ENCODE assay signal across 8 mouse cellular contexts in genomic region chrX:77810608-77811206, GRCm38 (mm10). TPM values are rescaled to one million over a fixed set of nuclear protein-coding genes. Genes with fewer than 3 reads are reported as not detected.
DNase-seq lines count a peak whose midpoint lies in the region; ATAC-seq lines count a peak whose summit lies in the region.

No protein-coding gene starts in this region.

- H3K9me3 ChIP-seq in embryonic facial prominence, embryonic 13.5 days = no peaks in the 10 kb centered on the region
- no peaks in the 10 kb centered on the region for H3K9me3 ChIP-seq in heart, embryonic 11.5 days (replicated peaks; ENCODE audit: control insufficient read depth, low read length)
- H3K9me3 ChIP-seq in kidney, embryonic 14.5 days (ENCODE audit: control insufficient read depth, low read length) = no peaks in the 10 kb centered on the region
- H3K9me3 ChIP-seq in limb, embryonic 13.5 days = no peaks in the 10 kb centered on the region
- H3K9me3 ChIP-seq in midbrain, embryonic 13.5 days = no peaks in the 10 kb centered on the region

- H3K9ac ChIP-seq in embryonic facial prominence, embryonic 13.5 days = peak overlapping the region; percentile 55; the same call in 1 of the 2 replicates
- peak overlapping the region; percentile 43; the same call in 1 of the 2 replicates for H3K9ac ChIP-seq in heart, embryonic 11.5 days (ENCODE audit: low read depth, low read length)
- H3K9ac ChIP-seq in kidney, embryonic 14.5 days (ENCODE audit: low read depth, low read length) = peak overlapping the region; percentile 12; the same call in 1 of the 2 replicates
- peak overlapping the region; percentile 35; the same call in 1 of the 2 replicates for H3K9ac ChIP-seq in limb, embryonic 13.5 days
- H3K9ac ChIP-seq in midbrain, embryonic 13.5 days (replicated peaks) = 0 out of 2 replicates have a peak overlapping the region, but pooled peaks have one; percentile 25

- no peaks in the 10 kb centered on the region for H3K36me3 ChIP-seq in embryonic facial prominence, embryonic 13.5 days
- no peaks in the 10 kb centered on the region for H3K36me3 ChIP-seq in heart, embryonic 11.5 days (ENCODE audit: control insufficient read depth, insufficient read depth, low read length)
- no peaks in the 10 kb centered on the region for H3K36me3 ChIP-seq in kidney, embryonic 14.5 days (ENCODE audit: control insufficient read depth, insufficient read depth, low read length)
- H3K36me3 ChIP-seq in limb, embryonic 13.5 days = no peaks in the 10 kb centered on the region
- no peaks in the 10 kb centered on the region for H3K36me3 ChIP-seq in midbrain, embryonic 13.5 days

- peak overlapping the region; percentile 42 for H3K4me3 ChIP-seq in embryonic facial prominence, embryonic 13.5 days
- H3K4me3 ChIP-seq in heart, embryonic 11.5 days (ENCODE audit: low read depth, low read length) = peak overlapping the region; percentile 36
- peak overlapping the region; percentile 38 for H3K4me3 ChIP-seq in kidney, embryonic 14.5 days (ENCODE audit: low read length)
- peak overlapping the region; percentile 43 for H3K4me3 ChIP-seq in limb, embryonic 13.5 days
- peak overlapping the region; percentile 38 for H3K4me3 ChIP-seq in midbrain, embryonic 13.5 days (replicated peaks)

- peak overlapping the region; percentile 58; the same call in 1 of the 2 replicates for H3K27ac ChIP-seq in embryonic facial prominence, embryonic 13.5 days
- peak overlapping the region; percentile 50; the same call in 1 of the 2 replicates for H3K27ac ChIP-seq in heart, embryonic 11.5 days (ENCODE audit: low read depth, low read length)
- 0 out of 2 replicates have a peak overlapping the region, but pooled peaks have one; percentile 30 for H3K27ac ChIP-seq in kidney, embryonic 14.5 days (ENCODE audit: low read depth, low read length)
- peak overlapping the region; percentile 39; the same call in 1 of the 2 replicates for H3K27ac ChIP-seq in limb, embryonic 13.5 days
- H3K27ac ChIP-seq in midbrain, embryonic 13.5 days = peak overlapping the region; percentile 64; the same call in 1 of the 2 replicates

- DNase-seq in A20 (ENCODE audit: low read depth, low spot score) = peak; percentile 20
- DNase-seq in adrenal gland, postnatal 25 days = peak; percentile 39
- DNase-seq in spleen, postnatal 10 days (ENCODE audit: low spot score in 2 of 2) = peak; percentile 20 to 40

- no peaks in the 10 kb centered on the region for H3K27me3 ChIP-seq in embryonic facial prominence, embryonic 13.5 days
- H3K27me3 ChIP-seq in heart, embryonic 11.5 days (ENCODE audit: control insufficient read depth, insufficient read depth, low read length) = no peaks in the 10 kb centered on the region
- no peaks in the 10 kb centered on the region for H3K27me3 ChIP-seq in kidney, embryonic 14.5 days (ENCODE audit: control insufficient read depth, insufficient read depth, low read length)
- no peaks in the 10 kb centered on the region for H3K27me3 ChIP-seq in limb, embryonic 13.5 days
- H3K27me3 ChIP-seq in midbrain, embryonic 13.5 days = no peaks in the 10 kb centered on the region

- H3K4me1 ChIP-seq in embryonic facial prominence, embryonic 13.5 days = no peaks in the 10 kb centered on the region
- no peaks in the 10 kb centered on the region for H3K4me1 ChIP-seq in heart, embryonic 11.5 days (ENCODE audit: control insufficient read depth, insufficient read depth, low read length)
- H3K4me1 ChIP-seq in kidney, embryonic 14.5 days (ENCODE audit: control insufficient read depth, insufficient read depth, low read length) = no peaks in the 10 kb centered on the region
- no peaks in the 10 kb centered on the region for H3K4me1 ChIP-seq in limb, embryonic 13.5 days
- H3K4me1 ChIP-seq in midbrain, embryonic 13.5 days (replicated peaks) = no peaks in the 10 kb centered on the region

- ATAC-seq in embryonic facial prominence, embryonic 13.5 days (ENCODE audit: insufficient number of reproducible peaks, insufficient read depth, low FRiP score, low TSS enrichment, low read depth) = no peak
- ATAC-seq in heart, embryonic 11.5 days (replicated peaks; ENCODE audit: insufficient number of reproducible peaks, low FRiP score, low TSS enrichment) = peak; percentile 63
- peak; percentile 93 for ATAC-seq in kidney, embryonic 14.5 days (ENCODE audit: low FRiP score, low TSS enrichment)
- peak; percentile 87 for ATAC-seq in limb, embryonic 13.5 days (ENCODE audit: low FRiP score, low read depth)
- ATAC-seq in midbrain, embryonic 13.5 days = peak; percentile 91

- 27% methylated on average over 17 of the region's 17 CpGs for WGBS in embryonic facial prominence, embryonic 13.5 days
- WGBS in heart, embryonic 11.5 days (ENCODE audit: insufficient replicate concordance) = 22% methylated on average over 17 of the region's 17 CpGs
- WGBS in kidney, embryonic 14.5 days = 28% methylated on average over 17 of the region's 17 CpGs
- WGBS in limb, embryonic 13.5 days = 13% methylated on average over 17 of the region's 17 CpGs
- WGBS in midbrain, embryonic 13.5 days = 28% methylated on average over 17 of the region's 17 CpGs

- peak overlapping the region; percentile 53 for H3K4me2 ChIP-seq in embryonic facial prominence, embryonic 13.5 days
- H3K4me2 ChIP-seq in heart, embryonic 11.5 days = peak overlapping the region; percentile 47
- peak overlapping the region; percentile 19; the same call in 1 of the 2 replicates for H3K4me2 ChIP-seq in kidney, embryonic 14.5 days (replicated peaks; ENCODE audit: low read depth, low read length)
- H3K4me2 ChIP-seq in limb, embryonic 13.5 days (replicated peaks) = peak overlapping the region; percentile 54
- H3K4me2 ChIP-seq in midbrain, embryonic 13.5 days (replicated peaks) = peak overlapping the region; percentile 43

RNA-seq across cellular contexts. Expression of gene Prkx, which starts 14.6 kb away (rescaled TPM):
- total RNA-seq in adrenal gland, postnatal 25 days (2021) = 12.6 and 15.1 TPM in 2 replicates
- 15.0 and 15.5 TPM in 2 replicates for polyA plus RNA-seq in embryonic facial prominence, embryonic 13.5 days (2015; fragmentation: Nextera tagmentation; extraction: Ambion mirVana)
- polyA plus RNA-seq in heart, embryonic 11.5 days (2014; fragmentation: Nextera tagmentation; extraction: Ambion mirVana) = 9.4 and 12.0 TPM in 2 replicates
- polyA plus RNA-seq in kidney, embryonic 14.5 days (2014; fragmentation: Nextera tagmentation; extraction: Ambion mirVana) = 12.6 and 16.7 TPM in 2 replicates
- polyA plus RNA-seq in limb, embryonic 13.5 days (2015; fragmentation: Nextera tagmentation; extraction: Ambion mirVana) = 14.5 and 14.7 TPM in 2 replicates
- 27.2 and 27.9 TPM in 2 replicates for polyA plus RNA-seq in midbrain, embryonic 13.5 days (2015; fragmentation: Nextera tagmentation; extraction: Ambion mirVana)

RNA-seq across cellular contexts. Expression of gene Pbsn, which starts 42.7 kb away (rescaled TPM):
- total RNA-seq in adrenal gland, postnatal 25 days (2021) = not detected in 2 replicates
- not detected in 2 replicates for polyA plus RNA-seq in embryonic facial prominence, embryonic 13.5 days (2015; fragmentation: Nextera tagmentation; extraction: Ambion mirVana)
- not detected in 2 replicates for polyA plus RNA-seq in heart, embryonic 11.5 days (2014; fragmentation: Nextera tagmentation; extraction: Ambion mirVana)
- polyA plus RNA-seq in kidney, embryonic 14.5 days (2014; fragmentation: Nextera tagmentation; extraction: Ambion mirVana) = not detected in 2 replicates
- polyA plus RNA-seq in limb, embryonic 13.5 days (2015; fragmentation: Nextera tagmentation; extraction: Ambion mirVana) = not detected in 2 replicates
- polyA plus RNA-seq in midbrain, embryonic 13.5 days (2015; fragmentation: Nextera tagmentation; extraction: Ambion mirVana) = not detected in 2 replicates

RNA-seq across cellular contexts. Expression of gene Gm14744, which starts 53.9 kb away (rescaled TPM):
- total RNA-seq in adrenal gland, postnatal 25 days (2021) = not detected in 2 replicates
- polyA plus RNA-seq in embryonic facial prominence, embryonic 13.5 days (2015; fragmentation: Nextera tagmentation; extraction: Ambion mirVana) = not detected in 2 replicates
- not detected in 2 replicates for polyA plus RNA-seq in heart, embryonic 11.5 days (2014; fragmentation: Nextera tagmentation; extraction: Ambion mirVana)
- polyA plus RNA-seq in kidney, embryonic 14.5 days (2014; fragmentation: Nextera tagmentation; extraction: Ambion mirVana) = not detected in 2 replicates
- not detected in 2 replicates for polyA plus RNA-seq in limb, embryonic 13.5 days (2015; fragmentation: Nextera tagmentation; extraction: Ambion mirVana)
- not detected in 2 replicates for polyA plus RNA-seq in midbrain, embryonic 13.5 days (2015; fragmentation: Nextera tagmentation; extraction: Ambion mirVana)
